Mouse (Mus musculus): ENCODE data around the gene Hist1h4b. TPM values are rescaled to one million over a fixed set of nuclear protein-coding genes. Genes with fewer than 3 reads are reported as not detected.
"Not testable (repeated sequence)": the region's sequence is repeated elsewhere in the genome, so short reads cannot be mapped to it uniquely, and the experiment has no call there.

Hist1h4b gene
- polyA plus RNA-seq, 1 experiment, result 11.8 TPM

- Histone ChIP-seq H3K27me3 (ENCODE audit: control insufficient read depth) (no peaks in the 10 kb centered on the region), H3K36me3 (ENCODE audit: control insufficient read depth) (peaks cover 5% of the 10 kb centered on the region; the same call in 1 of the 2 replicates), H3K4me3 (replicated peaks) (no peak overlapping the region), H3K4me1 (ENCODE audit: control insufficient read depth) (peaks cover 82% of the 10 kb centered on the region), H3K9me3 (ENCODE audit: control insufficient read depth, low read length) (no peaks in the 10 kb centered on the region)
- TF ChIP-seq TAL1 (IDR thresholded peaks at IDR 0.05; ENCODE audit: low read length) (no peak), GATA1 (IDR thresholded peaks at IDR 0.05; ENCODE audit: low read length) (no peak)
Observed at GRCm38 (mm10) chr13:23768834-23769397, 12.1 kb downstream of the Hist1h4b start.

- H3K27me3 ChIP-seq (ENCODE audit: control insufficient read depth); H3K4me3 ChIP-seq (replicated peaks); H3K9me3 ChIP-seq (ENCODE audit: control insufficient read depth, low read length); H3K36me3 ChIP-seq (ENCODE audit: control insufficient read depth): not testable (repeated sequence)
- H3K4me1 ChIP-seq (ENCODE audit: control insufficient read depth), result peaks cover 75% of the 10 kb centered on the region
Observed at GRCm38 (mm10) chr13:23769613-23770012, 12.8 kb downstream of the Hist1h4b start, which contains the start of gene Trim38. Gene Trim38 (plus strand): TSS chr13:23769913.

- peak overlapping the region; percentile 54 for H3K4me3 ChIP-seq (replicated peaks)
- peaks cover 62% of the 10 kb centered on the region for H3K4me1 ChIP-seq (ENCODE audit: control insufficient read depth)
Observed at GRCm38 (mm10) chr13:23772561-23773313, 15.9 kb downstream of the Hist1h4b start.

GRCm38 (mm10) chr13:23778339-23778738 is 21.5 kb downstream of the Hist1h4b start:
- peaks cover 32% of the 10 kb centered on the region for H3K4me1 ChIP-seq (ENCODE audit: control insufficient read depth)
- no peaks in the 10 kb centered on the region for H3K9me3 ChIP-seq (ENCODE audit: control insufficient read depth, low read length)
- H3K36me3 ChIP-seq (ENCODE audit: control insufficient read depth), result no peaks in the 10 kb centered on the region
- no peak overlapping the region for H3K4me3 ChIP-seq (replicated peaks)
- no peak for TF ChIP-seq TAL1 (IDR thresholded peaks at IDR 0.05; ENCODE audit: low read length)
- no peak for TF ChIP-seq GATA1 (IDR thresholded peaks at IDR 0.05; ENCODE audit: low read length)
- no peaks in the 10 kb centered on the region for H3K27me3 ChIP-seq (ENCODE audit: control insufficient read depth)

More at GRCm38 (mm10) chr13:23772561-23773313, 15.9 kb downstream of the Hist1h4b start:
- Histone ChIP-seq H3K9me3 (ENCODE audit: control insufficient read depth, low read length) (no peaks in the 10 kb centered on the region), H3K36me3 (ENCODE audit: control insufficient read depth) (no peaks in the 10 kb centered on the region), H3K27me3 (ENCODE audit: control insufficient read depth) (no peaks in the 10 kb centered on the region)
- no peak for TF ChIP-seq GATA1 (IDR thresholded peaks at IDR 0.05; ENCODE audit: low read length)
- TF ChIP-seq TAL1 (IDR thresholded peaks at IDR 0.05; ENCODE audit: low read length), result no peak

GRCm38 (mm10) chr13:23779025-23779424 is 22.2 kb downstream of the Hist1h4b start:
- peak overlapping the region; percentile 20 for H3K4me3 ChIP-seq (replicated peaks)
- H3K36me3 ChIP-seq (ENCODE audit: control insufficient read depth), result no peaks in the 10 kb centered on the region
- H3K4me1 ChIP-seq (ENCODE audit: control insufficient read depth), result peaks cover 27% of the 10 kb centered on the region
- H3K27me3 ChIP-seq (ENCODE audit: control insufficient read depth), result no peaks in the 10 kb centered on the region
- TF ChIP-seq GATA1 (IDR thresholded peaks at IDR 0.05; ENCODE audit: low read length) (no peak), TAL1 (IDR thresholded peaks at IDR 0.05; ENCODE audit: low read length) (no peak)
- no peaks in the 10 kb centered on the region for H3K9me3 ChIP-seq (ENCODE audit: control insufficient read depth, low read length)

- H3K4me1 ChIP-seq (ENCODE audit: control insufficient read depth), result no peaks in the 10 kb centered on the region
- no peaks in the 10 kb centered on the region for H3K9me3 ChIP-seq (ENCODE audit: control insufficient read depth, low read length)
- no peaks in the 10 kb centered on the region for H3K36me3 ChIP-seq (ENCODE audit: control insufficient read depth)
- TF ChIP-seq TAL1 (IDR thresholded peaks at IDR 0.05; ENCODE audit: low read length) (no peak), GATA1 (IDR thresholded peaks at IDR 0.05; ENCODE audit: low read length) (no peak)
- H3K4me3 ChIP-seq (replicated peaks), result no peak overlapping the region
- H3K27me3 ChIP-seq (ENCODE audit: control insufficient read depth), result 0 out of 2 replicates have a peak, but pooled peaks cover 2% of the 10 kb centered on the region
Observed at GRCm38 (mm10) chr13:23792520-23792919, 35.7 kb downstream of the Hist1h4b start.

- TF ChIP-seq TAL1 (IDR thresholded peaks at IDR 0.05; ENCODE audit: low read length), result no peak
- TF ChIP-seq GATA1 (IDR thresholded peaks at IDR 0.05; ENCODE audit: low read length), result no peak
- Histone ChIP-seq H3K27me3 (ENCODE audit: control insufficient read depth) (no peaks in the 10 kb centered on the region), H3K4me1 (ENCODE audit: control insufficient read depth) (no peaks in the 10 kb centered on the region), H3K9me3 (ENCODE audit: control insufficient read depth, low read length) (no peaks in the 10 kb centered on the region), H3K36me3 (ENCODE audit: control insufficient read depth) (no peaks in the 10 kb centered on the region), H3K4me3 (replicated peaks) (no peak overlapping the region)
Observed at GRCm38 (mm10) chr13:23799405-23799804, 42.6 kb downstream of the Hist1h4b start.

- TF ChIP-seq GATA1 (IDR thresholded peaks at IDR 0.05; ENCODE audit: low read length) (no peak), TAL1 (IDR thresholded peaks at IDR 0.05; ENCODE audit: low read length) (no peak)
- Histone ChIP-seq H3K4me1 (ENCODE audit: control insufficient read depth) (no peaks in the 10 kb centered on the region), H3K36me3 (ENCODE audit: control insufficient read depth) (no peaks in the 10 kb centered on the region), H3K27me3 (ENCODE audit: control insufficient read depth) (no peaks in the 10 kb centered on the region), H3K4me3 (replicated peaks) (no peak overlapping the region), H3K9me3 (ENCODE audit: control insufficient read depth, low read length) (no peaks in the 10 kb centered on the region)
Observed at GRCm38 (mm10) chr13:23804532-23804931, 47.7 kb downstream of the Hist1h4b start.

- TF ChIP-seq TAL1 (IDR thresholded peaks at IDR 0.05; ENCODE audit: low read length) (no peak), GATA1 (IDR thresholded peaks at IDR 0.05; ENCODE audit: low read length) (no peak)
- no peaks in the 10 kb centered on the region for H3K36me3 ChIP-seq (ENCODE audit: control insufficient read depth)
- no peak within 1 kb of the TSS for H3K4me3 ChIP-seq (replicated peaks)
- no peaks in the 10 kb centered on the region for H3K9me3 ChIP-seq (ENCODE audit: control insufficient read depth, low read length)
- no peaks in the 10 kb centered on the region for H3K27me3 ChIP-seq (ENCODE audit: control insufficient read depth)
- no peaks in the 10 kb centered on the region for H3K4me1 ChIP-seq (ENCODE audit: control insufficient read depth)
Observed at GRCm38 (mm10) chr13:23806422-23807052, 49.7 kb downstream of the Hist1h4b start, which contains the start of gene Slc17a2. Gene Slc17a2 (plus strand): TSS chr13:23806993.

Other genes with a start within 250 kb of the Hist1h4b start
- 10.1 and 19.7 TPM in 2 replicates for gene Hist1h4h, start 226.0 kb upstream of the Hist1h4b start, polyA plus RNA-seq (2012)
- 52.5 and 62.7 TPM in 2 replicates for gene Hist1h2af, start 223.1 kb upstream of the Hist1h4b start, polyA plus RNA-seq (2012)
- gene Hist1h3g, start 221.6 kb upstream of the Hist1h4b start, polyA plus RNA-seq (2012), result 8.8 and 11.7 TPM in 2 replicates
- gene Hist1h2bh, start 213.6 kb upstream of the Hist1h4b start, polyA plus RNA-seq (2012), result 0.43 and 3.0 TPM in 2 replicates
- 1.3 and 3.3 TPM in 2 replicates for gene Hist1h3f, start 213.0 kb upstream of the Hist1h4b start, polyA plus RNA-seq (2012)
- 8.3 and 13.8 TPM in 2 replicates for gene Hist1h4f, start 205.4 kb upstream of the Hist1h4b start, polyA plus RNA-seq (2012)
- gene Hist1h1d, start 203.8 kb upstream of the Hist1h4b start, polyA plus RNA-seq (2012), result 0.51 and 0.95 TPM in 2 replicates
- gene Hist1h3e, start 194.6 kb upstream of the Hist1h4b start, polyA plus RNA-seq (2012), result 2.9 and 16.6 TPM in 2 replicates
- 3.6 and 5.2 TPM in 2 replicates for gene Hist1h2ae, start 185.8 kb upstream of the Hist1h4b start, polyA plus RNA-seq (2012)
- 14.5 and 18.7 TPM in 2 replicates for gene Hist1h2bg, start 185.6 kb upstream of the Hist1h4b start, polyA plus RNA-seq (2012)
- gene Hist1h2bf, start 182.8 kb upstream of the Hist1h4b start, polyA plus RNA-seq (2012), result 6.6 and 15.6 TPM in 2 replicates
- 5.1 and 8.3 TPM in 2 replicates for gene Hist1h2ad, start 182.6 kb upstream of the Hist1h4b start, polyA plus RNA-seq (2012)
- gene Hist1h3d, start 181.2 kb upstream of the Hist1h4b start, polyA plus RNA-seq (2012), result 1.6 and 4.7 TPM in 2 replicates
- 5.1 and 11.8 TPM in 2 replicates for gene Hist1h4d, start 175.4 kb upstream of the Hist1h4b start, polyA plus RNA-seq (2012)
- 0.33 and 0.67 TPM in 2 replicates for gene Hist1h2be, start 135.9 kb upstream of the Hist1h4b start, polyA plus RNA-seq (2012)
- 2.8 and 8.5 TPM in 2 replicates for gene Hist1h1e, start 134.5 kb upstream of the Hist1h4b start, polyA plus RNA-seq (2012)
- gene Hist1h2ac, start 73.1 kb upstream of the Hist1h4b start, polyA plus RNA-seq (2012), result 1.1 and 2.1 TPM in 2 replicates
- gene Hist1h2bc, start 72.8 kb upstream of the Hist1h4b start, polyA plus RNA-seq (2012), result 17.5 and 20.6 TPM in 2 replicates
- 0.10 TPM in 1 of 2 replicates, not detected in the other for gene Hist1h1t, start 61.2 kb upstream of the Hist1h4b start, polyA plus RNA-seq (2012)
- 0.93 and 3.0 TPM in 2 replicates for gene Hist1h4c, start 58.6 kb upstream of the Hist1h4b start, polyA plus RNA-seq (2012)
- 0.15 and 0.53 TPM in 2 replicates for gene Hfe, start 46.2 kb upstream of the Hist1h4b start, polyA plus RNA-seq (2012)
- 54.6 and 94.3 TPM in 2 replicates for gene Hist1h1c, start 18.2 kb upstream of the Hist1h4b start, polyA plus RNA-seq (2012)
- 3.8 and 7.0 TPM in 2 replicates for gene Hist1h3c, start 11.4 kb upstream of the Hist1h4b start, polyA plus RNA-seq (2012)
- 5.4 and 12.1 TPM in 2 replicates for gene Hist1h2bb, start 10.3 kb upstream of the Hist1h4b start, polyA plus RNA-seq (2012)
- gene Hist1h2ab, start 5.9 kb upstream of the Hist1h4b start, polyA plus RNA-seq (2012), result 9.1 and 22.3 TPM in 2 replicates
- 6.2 and 23.6 TPM in 2 replicates for gene Hist1h3b, start 4.7 kb upstream of the Hist1h4b start, polyA plus RNA-seq (2012)
- 10.2 and 21.5 TPM in 2 replicates for gene Hist1h4a, start 4.2 kb downstream of the Hist1h4b start, polyA plus RNA-seq (2012)
- gene Hist1h3a, start 5.4 kb downstream of the Hist1h4b start, polyA plus RNA-seq (2012), result 1.5 and 4.0 TPM in 2 replicates
- 1.4 TPM in 2 replicates for gene Hist1h1a, start 6.7 kb downstream of the Hist1h4b start, polyA plus RNA-seq (2012)
- not detected in 2 replicates for gene Trim38, start 12.9 kb downstream of the Hist1h4b start, polyA plus RNA-seq (2012)
- not detected in 2 replicates for gene Slc17a2, start 50.0 kb downstream of the Hist1h4b start, polyA plus RNA-seq (2012)
- 0.01 TPM in 1 of 2 replicates, not detected in the other for gene Slc17a3, start 82.4 kb downstream of the Hist1h4b start, polyA plus RNA-seq (2012)
- gene Slc17a1, start 110.7 kb downstream of the Hist1h4b start, polyA plus RNA-seq (2012), result not detected in 2 replicates
- not detected in 2 replicates for gene Slc17a4, start 158.0 kb downstream of the Hist1h4b start, polyA plus RNA-seq (2012)
- gene Hist1h2ba, start 177.1 kb downstream of the Hist1h4b start, polyA plus RNA-seq (2012), result not detected in 2 replicates
- gene Hist1h2aa, start 177.4 kb downstream of the Hist1h4b start, polyA plus RNA-seq (2012), result not detected in 2 replicates
- not detected in 2 replicates for gene Scgn, start 234.2 kb downstream of the Hist1h4b start, polyA plus RNA-seq (2012)

Data from erythroblast, embryonic 14.5 days (primary cell).